Mouse (Mus musculus): ENCODE data around the gene Apobec1. TPM values are rescaled to one million over a fixed set of nuclear protein-coding genes. Genes with fewer than 3 reads are reported as not detected.

The Apobec1 gene
- polyA plus RNA-seq, 1 experiment from 2014 or later, result 6.3 TPM

- WGBS, result 51% methylated on average over 8 of the region's 8 CpGs
- no peaks in the 10 kb centered on the region for H3K36me3 ChIP-seq
- no peak overlapping the region for H3K9ac ChIP-seq
These were observed 31.3 kb downstream of the Apobec1 start for GRCm38 (mm10) chr6:122570695-122571616.

DNA sequence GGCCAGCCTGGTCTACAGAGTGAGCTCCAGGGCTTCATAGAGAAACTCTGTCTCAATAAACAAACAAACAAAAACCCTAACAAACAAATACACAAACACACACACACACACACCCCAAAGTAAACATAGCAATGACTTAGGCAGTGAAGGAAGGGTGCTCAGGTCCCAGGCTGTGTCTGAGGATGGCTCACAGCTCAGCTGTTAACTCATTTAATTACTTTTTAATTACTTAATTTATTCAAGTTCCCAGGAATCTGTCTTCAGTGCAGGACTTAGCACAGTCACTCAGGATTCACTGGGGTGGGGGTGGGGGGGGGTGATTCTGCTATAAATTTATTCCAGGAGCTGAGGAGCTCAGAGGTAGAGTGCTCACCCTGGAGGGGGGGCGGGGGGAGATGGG, 32.5 kb downstream of the Apobec1 start:
- H3K36me3 ChIP-seq, result no peaks in the 10 kb centered on the region
- no peaks in the 10 kb centered on the region for H3K9me3 ChIP-seq
- H3K4me2 ChIP-seq (replicated peaks), result no peak overlapping the region
- no peak overlapping the region for H3K4me3 ChIP-seq (replicated peaks)
- H3K27me3 ChIP-seq (replicated peaks), result no peaks in the 10 kb centered on the region
- H3K4me1 ChIP-seq (replicated peaks), result no peaks in the 10 kb centered on the region
- WGBS, result 92% methylated on average over 1 of the region's 1 CpGs
- no peak overlapping the region for H3K9ac ChIP-seq
- ATAC-seq, result no peak
- H3K27ac ChIP-seq, result no peak overlapping the region

More at GRCm38 (mm10) chr6:122570695-122571616, 31.3 kb downstream of the Apobec1 start:
- H3K27me3 ChIP-seq (replicated peaks), result no peaks in the 10 kb centered on the region
- H3K4me1 ChIP-seq (replicated peaks), result no peaks in the 10 kb centered on the region
- H3K9me3 ChIP-seq, result no peaks in the 10 kb centered on the region
- no peak overlapping the region for H3K4me3 ChIP-seq (replicated peaks)
- no peak overlapping the region for H3K27ac ChIP-seq
- H3K4me2 ChIP-seq (replicated peaks), result no peak overlapping the region
- ATAC-seq, result peak; percentile 62

DNA sequence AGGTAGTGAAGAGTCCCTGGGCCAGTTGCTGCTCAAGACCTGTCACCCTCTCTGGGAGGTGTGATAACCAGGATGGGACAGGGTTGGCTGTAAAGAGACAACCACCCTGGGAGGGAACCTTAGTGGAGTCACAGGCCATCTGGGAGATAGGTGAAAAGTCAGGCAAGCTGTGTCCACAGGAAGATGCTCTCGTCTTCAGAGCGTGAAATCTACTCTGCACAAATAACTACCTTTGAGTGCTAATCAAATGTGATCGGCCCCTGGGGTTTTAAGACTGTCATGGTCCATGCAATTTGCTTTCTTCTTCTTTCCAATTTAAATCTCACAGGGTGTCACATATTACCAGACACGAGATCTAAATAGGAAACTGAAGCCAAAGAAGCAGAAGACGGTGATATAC, 33.1 kb downstream of the Apobec1 start:
- H3K27ac ChIP-seq, result no peak overlapping the region
- no peak for ATAC-seq
- H3K4me2 ChIP-seq (replicated peaks), result no peak overlapping the region
- H3K4me1 ChIP-seq (replicated peaks), result no peaks in the 10 kb centered on the region
- H3K36me3 ChIP-seq, result no peaks in the 10 kb centered on the region
- H3K9me3 ChIP-seq, result no peaks in the 10 kb centered on the region
- H3K9ac ChIP-seq, result no peak overlapping the region
- no peaks in the 10 kb centered on the region for H3K27me3 ChIP-seq (replicated peaks)
- 76% methylated on average over 5 of the region's 5 CpGs for WGBS
- H3K4me3 ChIP-seq (replicated peaks), result no peak overlapping the region

DNA sequence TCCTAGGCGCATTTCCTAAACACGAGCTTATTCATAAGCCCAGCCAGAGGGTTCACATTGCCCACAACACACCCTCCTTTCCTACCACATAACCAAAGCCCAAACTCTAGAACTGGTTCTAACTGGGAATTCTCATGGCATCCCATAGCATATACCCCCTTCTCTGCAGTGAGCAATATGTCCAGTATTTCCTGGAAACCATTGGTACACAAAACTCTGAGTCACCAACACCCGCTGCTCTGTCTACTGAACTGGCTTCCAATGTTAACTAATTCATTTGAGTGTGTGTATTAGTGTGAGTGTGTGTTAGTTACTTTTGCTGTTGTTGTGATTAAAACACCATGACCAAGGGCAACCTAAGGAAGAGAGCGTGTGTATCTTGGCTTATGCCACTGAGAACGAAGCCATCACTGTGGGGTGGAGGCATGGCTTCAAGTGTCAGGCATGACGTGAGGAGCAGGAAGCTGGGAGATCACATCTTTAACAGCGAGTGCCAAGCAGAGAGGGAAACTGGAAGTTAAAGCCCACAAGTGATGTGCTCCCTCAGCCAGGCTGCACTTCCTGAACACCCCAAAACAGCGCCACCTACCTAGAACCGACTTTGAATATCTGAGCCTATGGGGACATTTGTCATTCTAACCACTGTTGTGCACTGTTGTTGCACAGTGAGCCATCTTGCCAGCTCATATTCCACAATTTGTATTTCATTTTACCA, 37.0 kb downstream of the Apobec1 start:
- Histone ChIP-seq H3K9me3 (no peaks in the 10 kb centered on the region), H3K27ac (no peak overlapping the region), H3K36me3 (no peaks in the 10 kb centered on the region), H3K27me3 (replicated peaks) (0 out of 2 replicates have a peak, but pooled peaks cover 3% of the 10 kb centered on the region), H3K4me1 (replicated peaks) (no peaks in the 10 kb centered on the region), H3K4me3 (replicated peaks) (no peak overlapping the region), H3K4me2 (replicated peaks) (no peak overlapping the region), H3K9ac (no peak overlapping the region)
- WGBS, result 87% methylated on average over 9 of the region's 9 CpGs
- ATAC-seq, result no peak

GRCm38 (mm10) chr6:122562463-122562862, 39.8 kb downstream of the Apobec1 start:
- H3K4me1 ChIP-seq (replicated peaks), result no peaks in the 10 kb centered on the region
- no peak overlapping the region for H3K4me2 ChIP-seq (replicated peaks)
- H3K27me3 ChIP-seq (replicated peaks), result 0 out of 2 replicates have a peak, but pooled peaks cover 3% of the 10 kb centered on the region
- H3K36me3 ChIP-seq, result no peaks in the 10 kb centered on the region
- no peak; the same call in 1 of the 2 replicates for ATAC-seq
- H3K4me3 ChIP-seq (replicated peaks), result no peak overlapping the region
- no peak overlapping the region for H3K27ac ChIP-seq
- H3K9me3 ChIP-seq, result no peaks in the 10 kb centered on the region
- 3% methylated on average over 6 of the region's 6 CpGs for WGBS
- no peak overlapping the region for H3K9ac ChIP-seq

- H3K27me3 ChIP-seq (replicated peaks), result 0 out of 2 replicates have a peak, but pooled peaks cover 3% of the 10 kb centered on the region
- WGBS, result 83% methylated on average over 20 of the region's 20 CpGs
- ATAC-seq, result peak; percentile 26; the same call in 1 of the 2 replicates
- H3K9ac ChIP-seq, result no peak overlapping the region
- H3K4me3 ChIP-seq (replicated peaks), result no peak overlapping the region
- H3K4me1 ChIP-seq (replicated peaks), result no peaks in the 10 kb centered on the region
- no peak overlapping the region for H3K27ac ChIP-seq
- no peaks in the 10 kb centered on the region for H3K36me3 ChIP-seq
- H3K4me2 ChIP-seq (replicated peaks), result no peak overlapping the region
- H3K9me3 ChIP-seq, result no peaks in the 10 kb centered on the region
These were observed 41.2 kb downstream of the Apobec1 start for GRCm38 (mm10) chr6:122561005-122561404.

GRCm38 (mm10) chr6:122560427-122560826, 41.8 kb downstream of the Apobec1 start:
- ATAC-seq, result peak; percentile 13; the same call in 1 of the 2 replicates
- H3K4me3 ChIP-seq (replicated peaks), result no peak overlapping the region
- WGBS, result 13% methylated on average over 14 of the region's 17 CpGs

GRCm38 (mm10) chr6:122556959-122557561, 45.2 kb downstream of the Apobec1 start:
- Histone ChIP-seq H3K9ac (no peak overlapping the region), H3K27me3 (replicated peaks) (no peaks in the 10 kb centered on the region), H3K4me3 (replicated peaks) (no peak overlapping the region), H3K9me3 (no peaks in the 10 kb centered on the region), H3K36me3 (no peaks in the 10 kb centered on the region), H3K4me1 (replicated peaks) (no peaks in the 10 kb centered on the region), H3K4me2 (replicated peaks) (no peak overlapping the region; the same call in 1 of the 2 replicates), H3K27ac (no peak overlapping the region)
- 19% methylated on average over 15 of the region's 15 CpGs for WGBS
- no peak for ATAC-seq

More at GRCm38 (mm10) chr6:122560427-122560826, 41.8 kb downstream of the Apobec1 start:
- Histone ChIP-seq H3K4me1 (replicated peaks) (no peaks in the 10 kb centered on the region), H3K9me3 (no peaks in the 10 kb centered on the region), H3K36me3 (no peaks in the 10 kb centered on the region), H3K4me2 (replicated peaks) (peak overlapping the region; percentile 51), H3K27me3 (replicated peaks) (0 out of 2 replicates have a peak, but pooled peaks cover 3% of the 10 kb centered on the region), H3K27ac (no peak overlapping the region), H3K9ac (no peak overlapping the region)

DNA sequence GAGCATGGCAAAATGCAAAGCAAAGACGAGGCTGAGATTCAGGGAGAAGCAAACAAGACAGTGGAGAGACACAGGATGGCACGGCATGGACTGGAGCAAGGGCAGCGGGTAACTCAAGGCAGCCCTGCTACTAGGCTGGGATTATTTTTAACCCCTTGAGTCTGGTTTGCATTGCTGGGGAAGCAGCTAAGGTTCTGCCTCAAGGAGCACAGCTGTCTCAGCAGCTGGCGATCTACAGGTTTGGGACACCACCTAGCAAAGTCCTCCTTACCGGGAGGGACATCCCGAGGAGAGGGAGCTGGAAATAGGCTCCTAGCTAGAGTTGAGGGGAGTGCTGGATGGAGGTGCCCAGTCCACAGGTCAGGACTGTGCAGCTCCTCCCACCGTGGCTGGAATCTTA, 47.0 kb downstream of the Apobec1 start:
- Histone ChIP-seq H3K27me3 (replicated peaks) (no peaks in the 10 kb centered on the region), H3K4me2 (replicated peaks) (no peak overlapping the region), H3K36me3 (no peaks in the 10 kb centered on the region), H3K9ac (no peak overlapping the region), H3K27ac (no peak overlapping the region), H3K4me3 (replicated peaks) (no peak overlapping the region), H3K4me1 (replicated peaks) (no peaks in the 10 kb centered on the region), H3K9me3 (no peaks in the 10 kb centered on the region)
- WGBS, result 26% methylated on average over 7 of the region's 7 CpGs
- no peak for ATAC-seq

GRCm38 (mm10) chr6:122554102-122554501, 48.1 kb downstream of the Apobec1 start:
- Histone ChIP-seq H3K4me1 (replicated peaks) (no peaks in the 10 kb centered on the region), H3K27ac (no peak overlapping the region), H3K9me3 (no peaks in the 10 kb centered on the region), H3K4me2 (replicated peaks) (no peak overlapping the region), H3K36me3 (no peaks in the 10 kb centered on the region), H3K9ac (no peak overlapping the region), H3K27me3 (replicated peaks) (no peaks in the 10 kb centered on the region), H3K4me3 (replicated peaks) (no peak overlapping the region)
- no peak for ATAC-seq
- 60% methylated on average over 6 of the region's 6 CpGs for WGBS

DNA sequence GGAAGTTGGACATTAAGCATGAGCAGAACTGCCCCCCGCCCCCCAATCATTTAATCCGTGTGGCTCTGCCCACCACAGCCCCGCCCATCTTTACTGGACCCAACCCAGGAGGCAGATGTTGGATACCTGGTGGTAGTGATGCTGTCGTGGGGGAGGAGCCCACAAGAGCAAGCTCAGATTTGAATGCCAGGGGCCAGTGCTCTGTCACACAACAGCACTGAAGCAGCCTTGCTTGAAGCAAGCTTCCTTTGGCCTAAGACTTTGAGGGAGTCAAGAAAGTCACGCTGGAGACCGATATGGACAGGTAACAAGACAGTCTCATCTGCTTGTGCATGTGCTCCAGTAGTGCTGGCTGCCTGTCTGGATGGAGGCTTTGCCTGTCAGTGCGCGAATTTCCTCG, 48.6 kb downstream of the Apobec1 start, which contains the start of gene Aicda:
Aicda (plus strand) TSS at position 196 of the 400 bp plus-strand sequence.
- Histone ChIP-seq H3K4me1 (replicated peaks) (no peaks in the 10 kb centered on the region), H3K27me3 (replicated peaks) (no peaks in the 10 kb centered on the region), H3K4me2 (replicated peaks) (no peak within 1 kb of the TSS), H3K4me3 (replicated peaks) (no peak within 1 kb of the TSS), H3K9me3 (no peaks in the 10 kb centered on the region), H3K27ac (no peak within 1 kb of the TSS), H3K9ac (no peak within 1 kb of the TSS), H3K36me3 (no peaks in the 10 kb centered on the region)
- 49% methylated on average over 9 of the region's 9 CpGs for WGBS
- no peak for ATAC-seq

DNA sequence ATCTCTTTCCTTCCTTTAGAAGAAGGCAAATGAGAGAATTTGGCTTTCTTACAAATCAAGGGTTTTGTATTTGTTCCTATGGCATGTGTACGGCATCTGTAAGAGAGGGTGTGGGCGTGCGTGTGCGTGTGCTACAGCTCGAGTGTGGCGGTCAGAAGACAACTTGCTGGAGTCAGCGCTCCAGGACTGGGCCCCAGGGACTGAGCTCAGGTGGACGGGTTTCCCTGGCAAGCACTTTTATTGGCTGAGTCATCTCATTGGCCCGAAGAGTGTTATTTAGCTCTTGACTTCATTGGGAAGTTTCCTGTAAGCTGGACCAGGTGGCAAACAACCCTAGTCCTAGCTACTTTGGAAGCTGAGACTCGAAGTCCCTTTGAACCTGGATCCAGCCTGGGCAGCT, 56.3 kb downstream of the Apobec1 start:
- Histone ChIP-seq H3K4me3 (replicated peaks) (no peak overlapping the region), H3K9me3 (no peaks in the 10 kb centered on the region), H3K4me1 (replicated peaks) (no peaks in the 10 kb centered on the region), H3K9ac (no peak overlapping the region), H3K27me3 (replicated peaks) (no peaks in the 10 kb centered on the region), H3K27ac (no peak overlapping the region), H3K36me3 (no peaks in the 10 kb centered on the region), H3K4me2 (replicated peaks) (no peak overlapping the region)
- no peak for ATAC-seq
- WGBS, result 80% methylated on average over 10 of the region's 10 CpGs

Data from intestine, embryonic 15.5 days (tissue).